In genomic region chr4:43729126-43729525, GRCm38 (mm10) we compare ENCODE assay signal across 17 mouse cellular contexts. TPM values are rescaled to one million over a fixed set of nuclear protein-coding genes. Genes with fewer than 3 reads are reported as not detected.
DNase-seq lines count a peak whose midpoint lies in the region; ATAC-seq and TF ChIP-seq lines count a peak whose summit lies in the region.
"Had no signal": no experiment of that assay in that cellular context is flagged by ENCODE, and none has a peak within 500 bp of the region (broad histone marks: within the 10 kb centered on the region; RNA-seq: fewer than 3 reads in every experiment).

No protein-coding gene starts in this region.

- no peak overlapping the region for H3K9ac ChIP-seq in heart, embryonic 15.5 days
- 0 out of 2 replicates have a peak overlapping the region, but pooled peaks have one; percentile 1 for H3K9ac ChIP-seq in lung, postnatal 0 days (replicated peaks; ENCODE audit: low read depth)
- H3K9ac ChIP-seq in intestine, embryonic 15.5 days = no peak overlapping the region
- H3K9ac ChIP-seq in stomach, embryonic 16.5 days (ENCODE audit: low read length) = peak overlapping the region; percentile 13; the same call in 1 of the 2 replicates
- H3K9ac ChIP-seq: forebrain, embryonic 15.5 days had no signal

- no peak for DNase-seq in heart, adult 11 months
- DNase-seq in lung, postnatal 0 days (ENCODE audit: low spot score) = no peak
- DNase-seq in lung, adult 18-20 months = no peak
- DNase-seq: cerebellum, adult 8-10 months; right cerebral cortex, postnatal 14 days had no signal

- H3K4me2 ChIP-seq in heart, embryonic 15.5 days = peak overlapping the region; percentile 41
- no peak overlapping the region for H3K4me2 ChIP-seq in lung, postnatal 0 days (replicated peaks; ENCODE audit: low read depth, low read length)
- no peak overlapping the region for H3K4me2 ChIP-seq in intestine, embryonic 15.5 days (replicated peaks)
- H3K4me2 ChIP-seq in stomach, embryonic 16.5 days (ENCODE audit: low read depth, low read length) = peak overlapping the region; percentile 4; the same call in 1 of the 2 replicates
- H3K4me2 ChIP-seq: forebrain, embryonic 15.5 days had no signal

- no peak for TF ChIP-seq CTCF in lung, postnatal 0 days (IDR thresholded peaks at IDR 0.05)

- no peak overlapping the region for H3K4me3 ChIP-seq in heart, embryonic 15.5 days
- H3K4me3 ChIP-seq in lung, postnatal 0 days (ENCODE audit: low read depth, low read length) = no peak overlapping the region
- no peak overlapping the region for H3K4me3 ChIP-seq in intestine, embryonic 15.5 days (replicated peaks)
- H3K4me3 ChIP-seq in stomach, embryonic 16.5 days (replicated peaks; ENCODE audit: low read length) = no peak overlapping the region
- H3K4me3 ChIP-seq: forebrain, embryonic 15.5 days had no signal

- H3K27ac ChIP-seq in heart, embryonic 15.5 days = peak overlapping the region; percentile 84
- H3K27ac ChIP-seq in lung, postnatal 0 days (ENCODE audit: low read length) = peak overlapping the region; percentile 97
- peak overlapping the region; percentile 56 for H3K27ac ChIP-seq in intestine, embryonic 15.5 days
- peak overlapping the region; percentile 90 for H3K27ac ChIP-seq in stomach, embryonic 16.5 days (ENCODE audit: low read length)
- H3K27ac ChIP-seq: forebrain, embryonic 15.5 days had no signal

- no peaks in the 10 kb centered on the region for H3K36me3 ChIP-seq in heart, embryonic 15.5 days
- H3K36me3 ChIP-seq in lung, postnatal 0 days (ENCODE audit: insufficient read depth, low read length) = no peaks in the 10 kb centered on the region
- no peaks in the 10 kb centered on the region for H3K36me3 ChIP-seq in intestine, embryonic 15.5 days
- H3K36me3 ChIP-seq in stomach, embryonic 16.5 days (ENCODE audit: control insufficient read depth, insufficient read depth, low read length) = no peaks in the 10 kb centered on the region
- H3K36me3 ChIP-seq: forebrain, embryonic 15.5 days had no signal

- H3K9me3 ChIP-seq in heart, embryonic 15.5 days (replicated peaks) = no peaks in the 10 kb centered on the region
- no peaks in the 10 kb centered on the region for H3K9me3 ChIP-seq in lung, postnatal 0 days (ENCODE audit: low read length)
- H3K9me3 ChIP-seq in intestine, embryonic 15.5 days = no peaks in the 10 kb centered on the region
- no peaks in the 10 kb centered on the region for H3K9me3 ChIP-seq in stomach, embryonic 16.5 days (replicated peaks; ENCODE audit: control insufficient read depth, low read length)
- H3K9me3 ChIP-seq: forebrain, embryonic 15.5 days had no signal

- no peak for ATAC-seq in heart, embryonic 15.5 days (replicated peaks; ENCODE audit: insufficient number of reproducible peaks, insufficient read depth, low FRiP score, low read depth)
- no peak for ATAC-seq in lung, postnatal 0 days
- ATAC-seq in intestine, embryonic 15.5 days = no peak
- no peak for ATAC-seq in stomach, embryonic 16.5 days (ENCODE audit: insufficient read depth, low FRiP score)
- no peak for ATAC-seq in erythroblast, adult 5-6 weeks (replicated peaks; ENCODE audit: low FRiP score, poor library complexity, severe bottlenecking)
- ATAC-seq in erythroid progenitor cell, adult 5-6 weeks (replicated peaks; ENCODE audit: low FRiP score, poor library complexity, severe bottlenecking) = no peak
- ATAC-seq: forebrain, embryonic 15.5 days had no signal

- H3K4me1 ChIP-seq in heart, embryonic 15.5 days (replicated peaks) = peaks cover 57% of the 10 kb centered on the region
- peaks cover 29% of the 10 kb centered on the region; the same call in 1 of the 2 replicates for H3K4me1 ChIP-seq in lung, postnatal 0 days (ENCODE audit: insufficient read depth, low read depth, low read length)
- peaks cover 36% of the 10 kb centered on the region for H3K4me1 ChIP-seq in intestine, embryonic 15.5 days (replicated peaks)
- H3K4me1 ChIP-seq in stomach, embryonic 16.5 days (ENCODE audit: control insufficient read depth, insufficient read depth, low read length) = peaks cover 45% of the 10 kb centered on the region
- H3K4me1 ChIP-seq: forebrain, embryonic 15.5 days had no signal

- 21% methylated on average over 3 of the region's 3 CpGs for WGBS in heart, embryonic 15.5 days
- WGBS in lung, postnatal 0 days = 23% methylated on average over 3 of the region's 3 CpGs
- WGBS in intestine, embryonic 15.5 days = 50% methylated on average over 3 of the region's 3 CpGs
- WGBS in stomach, embryonic 16.5 days = 48% methylated on average over 3 of the region's 3 CpGs

- H3K27me3 ChIP-seq in heart, embryonic 15.5 days = no peaks in the 10 kb centered on the region
- H3K27me3 ChIP-seq in lung, postnatal 0 days (replicated peaks; ENCODE audit: insufficient read depth, low read length) = no peaks in the 10 kb centered on the region
- H3K27me3 ChIP-seq in intestine, embryonic 15.5 days (replicated peaks) = no peaks in the 10 kb centered on the region
- H3K27me3 ChIP-seq in stomach, embryonic 16.5 days (ENCODE audit: control insufficient read depth, insufficient read depth, low read length) = no peaks in the 10 kb centered on the region
- H3K27me3 ChIP-seq: forebrain, embryonic 15.5 days had no signal

- no peak for TF ChIP-seq EP300 in lung, postnatal 0 days (IDR thresholded peaks at IDR 0.05)

RNA-seq across cellular contexts. Expression of gene Spaar, which starts 0.7 kb away (rescaled TPM):
- polyA plus RNA-seq in heart, embryonic 15.5 days (2015; fragmentation: Nextera tagmentation; extraction: Ambion mirVana) = 0.31 and 0.42 TPM in 2 replicates
- polyA plus RNA-seq in lung, postnatal 0 days (2015; fragmentation: Nextera tagmentation; extraction: Ambion mirVana) = 5.7 and 8.1 TPM in 2 replicates
- polyA plus RNA-seq in intestine, embryonic 15.5 days (2015; fragmentation: Nextera tagmentation; extraction: Ambion mirVana) = 0.16 and 0.21 TPM in 2 replicates
- polyA plus RNA-seq in stomach, embryonic 16.5 days (2015; fragmentation: Nextera tagmentation; extraction: Ambion mirVana) = 0.05 and 0.06 TPM in 2 replicates
- total RNA-seq in erythroblast, adult 5-6 weeks (2015; ENCODE audit: low replicate concordance) = not detected in 2 replicates
- total RNA-seq in erythroblast, adult 5-6 weeks (2017; ENCODE audit: low replicate concordance) = not detected in 2 replicates
- not detected in 2 replicates for total RNA-seq in erythroid progenitor cell, adult 5-6 weeks (2015; ENCODE audit: low replicate concordance)
- not detected in 2 replicates for total RNA-seq in erythroid progenitor cell, adult 5-6 weeks (2017; ENCODE audit: low replicate concordance)
- total RNA-seq: CH12.LX; megakaryocyte progenitor cell, adult 5-6 weeks; neutrophil, adult 5-6 weeks had no signal

RNA-seq across cellular contexts. Expression of gene Hrct1, which starts 2.1 kb away (rescaled TPM):
- 1.1 and 1.5 TPM in 2 replicates for polyA plus RNA-seq in heart, embryonic 15.5 days (2015; fragmentation: Nextera tagmentation; extraction: Ambion mirVana)
- 11.8 and 19.3 TPM in 2 replicates for polyA plus RNA-seq in lung, postnatal 0 days (2015; fragmentation: Nextera tagmentation; extraction: Ambion mirVana)
- 0.98 and 1.4 TPM in 2 replicates for polyA plus RNA-seq in intestine, embryonic 15.5 days (2015; fragmentation: Nextera tagmentation; extraction: Ambion mirVana)
- 1.6 and 2.2 TPM in 2 replicates for polyA plus RNA-seq in stomach, embryonic 16.5 days (2015; fragmentation: Nextera tagmentation; extraction: Ambion mirVana)
- not detected in 2 replicates for total RNA-seq in erythroblast, adult 5-6 weeks (2015; ENCODE audit: low replicate concordance)
- not detected in 2 replicates for total RNA-seq in erythroblast, adult 5-6 weeks (2017; ENCODE audit: low replicate concordance)
- not detected in 2 replicates for total RNA-seq in erythroid progenitor cell, adult 5-6 weeks (2015; ENCODE audit: low replicate concordance)
- not detected in 2 replicates for total RNA-seq in erythroid progenitor cell, adult 5-6 weeks (2017; ENCODE audit: low replicate concordance)
- total RNA-seq: CH12.LX; megakaryocyte progenitor cell, adult 5-6 weeks; neutrophil, adult 5-6 weeks had no signal

RNA-seq across cellular contexts. Expression of gene Olfr71, which starts 19.1 kb away (rescaled TPM):
- not detected in 2 replicates for polyA plus RNA-seq in heart, embryonic 15.5 days (2015; fragmentation: Nextera tagmentation; extraction: Ambion mirVana)
- polyA plus RNA-seq in lung, postnatal 0 days (2015; fragmentation: Nextera tagmentation; extraction: Ambion mirVana) = 0.17 TPM in 1 of 2 replicates, not detected in the other
- polyA plus RNA-seq in intestine, embryonic 15.5 days (2015; fragmentation: Nextera tagmentation; extraction: Ambion mirVana) = not detected in 2 replicates
- polyA plus RNA-seq in stomach, embryonic 16.5 days (2015; fragmentation: Nextera tagmentation; extraction: Ambion mirVana) = not detected in 2 replicates
- total RNA-seq in erythroblast, adult 5-6 weeks (2015; ENCODE audit: low replicate concordance) = not detected in 2 replicates
- total RNA-seq in erythroblast, adult 5-6 weeks (2017; ENCODE audit: low replicate concordance) = not detected in 2 replicates
- not detected in 2 replicates for total RNA-seq in erythroid progenitor cell, adult 5-6 weeks (2015; ENCODE audit: low replicate concordance)
- not detected in 2 replicates for total RNA-seq in erythroid progenitor cell, adult 5-6 weeks (2017; ENCODE audit: low replicate concordance)
- total RNA-seq: CH12.LX; gastrocnemius, postnatal 4 days; layer of hippocampus, adult 8-10 months; left cerebral cortex, postnatal 36 days; megakaryocyte progenitor cell, adult 5-6 weeks; neutrophil, adult 5-6 weeks had no signal
- polyA plus RNA-seq: forebrain, embryonic 15.5 days had no signal

RNA-seq across cellular contexts. Expression of gene Olfr70, which starts 28.5 kb away (rescaled TPM):
- not detected in 2 replicates for polyA plus RNA-seq in heart, embryonic 15.5 days (2015; fragmentation: Nextera tagmentation; extraction: Ambion mirVana)
- not detected in 2 replicates for polyA plus RNA-seq in lung, postnatal 0 days (2015; fragmentation: Nextera tagmentation; extraction: Ambion mirVana)
- polyA plus RNA-seq in intestine, embryonic 15.5 days (2015; fragmentation: Nextera tagmentation; extraction: Ambion mirVana) = not detected in 2 replicates
- polyA plus RNA-seq in stomach, embryonic 16.5 days (2015; fragmentation: Nextera tagmentation; extraction: Ambion mirVana) = not detected in 2 replicates
- not detected in 2 replicates for total RNA-seq in erythroblast, adult 5-6 weeks (2015; ENCODE audit: low replicate concordance)
- total RNA-seq in erythroblast, adult 5-6 weeks (2017; ENCODE audit: low replicate concordance) = 0.70 TPM in 1 of 2 replicates, not detected in the other
- total RNA-seq in erythroid progenitor cell, adult 5-6 weeks (2015; ENCODE audit: low replicate concordance) = not detected in 2 replicates
- total RNA-seq in erythroid progenitor cell, adult 5-6 weeks (2017; ENCODE audit: low replicate concordance) = not detected in 2 replicates
- total RNA-seq: CH12.LX; gastrocnemius, postnatal 4 days; layer of hippocampus, adult 8-10 months; left cerebral cortex, postnatal 36 days; megakaryocyte progenitor cell, adult 5-6 weeks; neutrophil, adult 5-6 weeks had no signal
- polyA plus RNA-seq: forebrain, embryonic 15.5 days had no signal

RNA-seq across cellular contexts. Expression of gene Olfr159, which starts 41.7 kb away (rescaled TPM):
- polyA plus RNA-seq in heart, embryonic 15.5 days (2015; fragmentation: Nextera tagmentation; extraction: Ambion mirVana) = not detected in 2 replicates
- polyA plus RNA-seq in lung, postnatal 0 days (2015; fragmentation: Nextera tagmentation; extraction: Ambion mirVana) = not detected in 2 replicates
- not detected in 2 replicates for polyA plus RNA-seq in intestine, embryonic 15.5 days (2015; fragmentation: Nextera tagmentation; extraction: Ambion mirVana)
- polyA plus RNA-seq in stomach, embryonic 16.5 days (2015; fragmentation: Nextera tagmentation; extraction: Ambion mirVana) = not detected in 2 replicates
- total RNA-seq in erythroblast, adult 5-6 weeks (2015; ENCODE audit: low replicate concordance) = not detected in 2 replicates
- not detected in 2 replicates for total RNA-seq in erythroblast, adult 5-6 weeks (2017; ENCODE audit: low replicate concordance)
- not detected in 2 replicates for total RNA-seq in erythroid progenitor cell, adult 5-6 weeks (2015; ENCODE audit: low replicate concordance)
- not detected in 2 replicates for total RNA-seq in erythroid progenitor cell, adult 5-6 weeks (2017; ENCODE audit: low replicate concordance)
- total RNA-seq: CH12.LX; gastrocnemius, postnatal 4 days; layer of hippocampus, adult 8-10 months; left cerebral cortex, postnatal 36 days; megakaryocyte progenitor cell, adult 5-6 weeks; neutrophil, adult 5-6 weeks had no signal
- polyA plus RNA-seq: forebrain, embryonic 15.5 days had no signal

Comparison
In these comparisons a context has a peak if more than half of its experiments do, and no peak if none do; other contexts are left out.
1. H3K4me2 ChIP-seq: peak in heart, embryonic 15.5 days (single experiment) and stomach, embryonic 16.5 days (single experiment); none in lung, postnatal 0 days (single experiment) and intestine, embryonic 15.5 days (single experiment).
2. H3K9ac ChIP-seq: peak in lung, postnatal 0 days (single experiment) and stomach, embryonic 16.5 days (single experiment); none in heart, embryonic 15.5 days (single experiment) and intestine, embryonic 15.5 days (single experiment).
3. Peak in every context shown above with its lines, with median percentiles within 50 percentile points of each other: H3K27ac ChIP-seq.